Mouse (Mus musculus) lung, postnatal 4 days (tissue): Measurements from ENCODE around the gene Memo1.

Experiments
- DNase-seq, 2 experiments: peaks; one replicate each; pipeline ENCODE4 v3.0.0; 2021

Gene Memo1

GRCm38 (mm10) chr17:74293687-74294425 is 1.5 kb downstream of the Memo1 start:
- no peak for DNase-seq

DNA sequence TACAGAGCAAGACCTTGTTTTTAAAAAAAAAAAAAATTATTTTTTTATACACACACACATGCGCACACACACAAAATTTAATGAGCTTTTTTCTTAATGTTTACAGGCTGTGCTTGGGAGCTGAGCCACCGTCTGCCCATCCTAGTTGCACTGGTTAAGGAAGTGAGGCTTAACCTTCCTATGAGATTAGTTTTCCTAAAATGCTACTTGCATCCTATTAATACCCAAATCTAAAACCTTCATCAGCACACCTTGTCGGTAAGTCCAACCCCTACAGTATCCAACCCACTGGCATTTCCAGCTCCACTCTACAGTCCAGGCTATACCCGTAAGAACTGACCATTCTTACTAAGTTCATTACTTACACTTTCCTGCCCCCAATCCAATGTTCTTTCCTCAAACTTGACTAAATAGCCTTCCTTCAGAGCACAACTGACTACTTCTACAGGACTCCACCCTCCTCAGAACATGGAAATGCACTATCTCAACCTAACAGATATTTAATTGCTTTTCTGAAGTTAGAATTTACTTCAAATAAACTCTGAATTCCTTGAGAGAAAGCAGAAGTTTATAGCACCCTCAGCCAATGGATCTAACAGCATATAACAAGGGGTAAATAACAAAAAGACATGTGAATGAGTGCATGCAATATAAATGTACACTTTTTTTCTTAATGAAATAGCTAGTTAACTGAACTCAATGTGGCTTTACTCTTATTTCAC is 3.5 kb downstream of the Memo1 start:
- no peak for DNase-seq

- no peak for DNase-seq
These were observed 4.5 kb downstream of the Memo1 start for GRCm38 (mm10) chr17:74290869-74291268.

- DNase-seq: no peak
These were observed 5.1 kb downstream of the Memo1 start for GRCm38 (mm10) chr17:74290198-74290597.

- no peak for DNase-seq
These were observed 6.7 kb downstream of the Memo1 start for GRCm38 (mm10) chr17:74288626-74289025.

DNA sequence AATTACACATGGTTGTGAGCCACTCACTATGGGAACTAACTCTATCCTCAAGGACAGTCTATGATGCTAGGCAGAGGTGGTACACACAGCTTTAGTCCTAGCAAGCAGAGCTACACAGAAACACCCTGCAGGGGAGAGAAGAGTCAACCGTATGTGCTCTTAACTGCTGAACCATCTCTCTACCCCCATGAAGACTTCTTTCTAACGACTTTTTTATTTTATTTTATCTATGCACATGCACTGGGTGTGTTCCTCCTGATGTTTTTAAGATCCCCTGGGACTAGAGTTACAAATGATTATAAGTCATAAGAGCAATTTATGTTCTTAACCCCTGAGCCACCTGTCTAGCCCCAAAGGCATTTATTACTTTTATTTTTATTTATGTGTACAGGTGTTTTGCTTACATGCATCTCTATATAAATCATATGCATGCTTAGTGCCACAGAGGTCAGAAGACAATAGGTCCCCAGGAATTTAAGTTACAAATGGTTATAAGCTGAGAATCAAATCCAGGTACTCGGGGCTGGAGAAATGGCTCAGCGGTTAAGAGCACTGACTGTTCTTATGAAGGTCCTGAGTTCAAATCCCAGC is 9.1 kb downstream of the Memo1 start:
- DNase-seq: no peak

DNA sequence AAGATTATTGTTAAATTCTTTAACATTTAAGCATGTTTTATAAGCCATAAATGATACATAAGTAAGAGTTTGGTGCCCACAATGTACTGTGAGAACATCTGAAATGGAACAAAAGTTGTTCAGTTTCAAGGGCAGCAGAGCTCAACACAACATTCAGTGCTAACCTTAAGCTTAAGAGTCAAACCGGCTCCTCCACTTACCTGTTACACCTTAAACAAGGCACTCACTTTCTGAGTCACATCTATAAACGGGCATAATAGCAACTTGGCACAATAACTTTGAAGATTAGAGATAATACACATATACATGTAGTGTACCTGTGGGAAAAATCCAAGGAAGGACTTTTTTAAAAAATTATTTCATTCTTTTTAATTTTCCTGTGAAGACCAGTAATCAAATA is 9.6 kb downstream of the Memo1 start:
- DNase-seq: no peak

- no peak for DNase-seq
These were observed 10.8 kb downstream of the Memo1 start for GRCm38 (mm10) chr17:74284397-74285115.

DNA sequence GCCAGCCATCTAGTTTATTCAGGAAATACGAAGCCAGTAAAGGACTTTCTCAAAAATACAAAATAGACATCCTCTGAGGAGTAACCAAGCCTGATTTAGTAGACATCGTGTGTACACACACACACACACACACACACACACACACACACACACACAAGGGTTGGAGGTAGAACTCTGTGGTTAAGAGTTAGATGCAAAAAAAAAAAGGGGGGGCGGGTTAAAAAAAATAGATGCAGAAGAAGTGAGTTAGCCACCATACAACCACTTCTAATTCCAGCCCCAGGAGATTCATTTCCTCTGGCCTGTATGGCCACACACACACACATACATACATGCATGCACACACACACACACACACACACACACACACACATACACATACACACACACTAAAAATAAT is 13.3 kb downstream of the Memo1 start:
- no peak for DNase-seq

- DNase-seq: no peak
These were observed 16.1 kb downstream of the Memo1 start for GRCm38 (mm10) chr17:74278966-74279869.

- no peak for DNase-seq
These were observed 20.9 kb downstream of the Memo1 start for GRCm38 (mm10) chr17:74274471-74274870.

DNA sequence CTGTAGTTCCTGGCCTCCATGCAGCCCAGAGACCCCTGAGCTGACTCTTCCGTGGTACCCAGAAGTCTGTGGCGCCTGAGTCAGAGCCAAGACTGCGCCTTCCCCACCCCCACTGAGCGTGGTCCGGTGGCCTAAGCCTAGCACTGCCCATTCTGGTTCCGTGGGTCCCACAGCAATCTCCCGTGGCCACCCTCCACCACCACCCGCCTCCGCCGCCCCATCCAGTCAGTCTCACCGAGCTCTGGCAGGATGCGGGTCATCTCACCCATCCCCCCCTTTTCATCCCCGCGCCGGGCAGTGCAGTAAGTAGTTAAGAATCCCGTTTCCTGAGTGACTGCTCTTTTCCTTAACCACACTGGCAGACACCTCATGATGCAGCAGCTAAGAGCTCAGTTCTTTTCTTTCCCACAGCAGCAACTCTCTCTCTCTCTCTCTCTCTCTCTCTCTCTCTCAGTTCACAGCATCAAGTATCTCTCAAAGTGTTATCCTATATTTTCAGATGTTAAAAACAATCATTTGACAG is 22.6 kb downstream of the Memo1 start:
- peak in 1 of 2 experiments; percentile 33 for DNase-seq

DNA sequence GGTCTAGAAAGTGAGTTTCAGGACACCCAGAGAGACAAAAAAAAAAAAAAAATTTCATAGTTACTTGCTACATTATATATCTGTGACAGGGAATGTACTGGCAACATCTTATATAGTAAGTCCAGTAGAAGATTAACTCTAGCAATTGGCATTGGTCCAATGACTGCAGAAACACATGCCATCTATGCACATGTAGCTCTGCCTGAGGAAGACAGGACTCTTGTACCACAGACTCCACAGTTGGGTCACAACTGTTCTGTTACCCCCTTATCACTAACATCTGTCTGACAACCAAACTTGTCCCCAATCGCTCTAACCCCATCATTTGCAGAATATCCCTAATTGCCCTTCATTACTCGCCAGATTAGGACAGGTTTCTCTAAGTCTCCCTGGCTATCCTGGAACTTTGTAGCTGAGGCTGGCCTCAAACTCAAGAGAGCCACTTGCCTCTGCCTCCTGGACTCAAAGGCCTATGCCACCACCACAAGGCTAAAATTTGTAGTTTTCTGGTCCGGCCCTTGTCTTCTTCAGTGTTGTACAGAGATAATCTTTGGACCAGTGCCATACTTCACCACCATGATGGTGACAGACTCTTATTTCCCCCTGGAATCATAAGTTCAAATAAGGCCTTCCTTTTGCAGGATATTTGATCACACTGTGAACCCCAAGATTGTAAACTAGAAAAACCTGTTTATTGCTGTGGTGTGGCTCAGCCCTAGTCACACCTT is 23.6 kb downstream of the Memo1 start:
- no peak for DNase-seq

DNA sequence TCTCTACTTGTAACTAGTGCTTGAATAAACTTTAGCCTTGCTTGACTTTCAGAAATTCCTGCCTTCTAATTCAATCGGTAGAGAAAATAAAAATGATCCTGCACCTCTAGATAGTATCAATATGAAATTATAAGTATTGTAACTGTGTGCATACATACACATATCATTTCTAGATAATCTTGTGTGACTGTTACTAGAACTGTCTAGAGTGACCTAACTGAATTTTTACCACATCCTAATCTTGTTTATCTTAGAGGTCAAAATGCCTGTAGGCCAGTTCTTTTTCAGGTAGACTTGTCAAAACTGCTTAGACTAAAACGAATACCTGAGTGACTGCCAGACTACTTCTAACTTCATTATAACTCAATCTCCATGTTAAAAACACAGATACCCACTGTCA is 25.1 kb downstream of the Memo1 start:
- no peak for DNase-seq

GRCm38 (mm10) chr17:74267415-74268180 is 27.7 kb downstream of the Memo1 start:
- DNase-seq: no peak

GRCm38 (mm10) chr17:74265636-74266035 is 29.7 kb downstream of the Memo1 start:
- no peak for DNase-seq

- DNase-seq: peak in 1 of 2 experiments; percentile 46
These were observed 30.2 kb downstream of the Memo1 start for GRCm38 (mm10) chr17:74265156-74265505.

- DNase-seq: no peak
These were observed 30.8 kb downstream of the Memo1 start for GRCm38 (mm10) chr17:74264333-74265155.

DNA sequence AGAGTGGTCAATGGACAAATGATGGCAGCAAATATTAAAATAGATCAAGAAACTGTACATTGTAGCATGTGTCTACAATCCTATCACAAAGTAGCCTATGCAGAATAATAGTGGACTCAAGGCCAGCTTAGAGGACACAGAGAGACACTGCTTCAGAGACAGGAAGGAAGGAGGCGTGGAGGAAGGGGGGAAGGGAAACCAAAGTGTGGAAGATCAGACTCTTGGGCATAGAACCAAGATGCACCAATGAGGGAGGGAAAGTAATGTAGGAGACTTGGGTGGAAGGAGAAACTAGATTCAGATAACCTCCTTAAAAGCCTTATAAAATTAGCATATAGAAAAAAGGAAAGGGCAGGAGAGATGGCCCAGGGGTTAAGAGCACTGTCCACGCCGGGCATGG is 32.9 kb downstream of the Memo1 start:
- DNase-seq: no peak

- DNase-seq: no peak
These were observed 50.0 kb downstream of the Memo1 start for GRCm38 (mm10) chr17:74245284-74245683.
